Mouse (Mus musculus) G1E (cell line): ENCODE measurements around the gene Casp8ap2.

Experiments used
- CTCF ChIP-seq: IDR thresholded peaks from 2 replicates; pipeline ENCODE4 v1.5.1; 2012; ENCODE audit warnings: low read depth, low read length, inconsistent platforms, mixed read lengths
- GATA1 ChIP-seq: IDR thresholded peaks from 2 replicates; pipeline ENCODE4 v1.6.1; 2012; ENCODE audit warnings: borderline replicate concordance, low read length, inconsistent platforms, mixed read lengths
- GATA2 ChIP-seq: IDR thresholded peaks from 2 replicates; pipeline ENCODE4 v1.6.1; 2012; ENCODE audit warnings: low read depth, low read length, inconsistent platforms, borderline replicate concordance
- POLR2AphosphoS5 ChIP-seq: IDR thresholded peaks from 2 replicates; pipeline ENCODE4 v1.6.1; 2012; ENCODE audit warnings: low read depth, low read length, inconsistent platforms; ENCODE audit not compliant: insufficient replicate concordance

- TF ChIP-seq CTCF (no peak), POLR2AphosphoS5 (no peak), GATA1 (no peak), GATA2 (no peak)
Measured at GRCm38 (mm10) chr4:32588237-32588636, 27.0 kb upstream of the Casp8ap2 start.
